Comparison of ENCODE assay signal across 9 mouse cellular contexts in genomic region chr5:73133833-73134185, GRCm38 (mm10).
DNase-seq lines count a peak whose midpoint lies in the region; ATAC-seq lines count a peak whose summit lies in the region.
"Had no signal": no experiment of that assay in that cellular context is flagged by ENCODE, and none has a peak within 500 bp of the region (broad histone marks: within the 10 kb centered on the region; RNA-seq: fewer than 3 reads in every experiment).

No protein-coding gene starts in this region.

- no peak overlapping the region for H3K4me3 ChIP-seq in hindbrain, embryonic 16.5 days (ENCODE audit: low read length)
- no peak overlapping the region for H3K4me3 ChIP-seq in midbrain, embryonic 10.5 days
- H3K4me3 ChIP-seq: lung, embryonic 15.5 days had no signal

- no peak overlapping the region for H3K4me2 ChIP-seq in hindbrain, embryonic 16.5 days (ENCODE audit: low read length)
- H3K4me2 ChIP-seq: lung, embryonic 15.5 days had no signal

- H3K9me3 ChIP-seq in hindbrain, embryonic 16.5 days (ENCODE audit: control insufficient read depth, low read length) = no peaks in the 10 kb centered on the region
- no peaks in the 10 kb centered on the region for H3K9me3 ChIP-seq in midbrain, embryonic 10.5 days (replicated peaks)
- H3K9me3 ChIP-seq: lung, embryonic 15.5 days had no signal

- no peak overlapping the region for H3K27ac ChIP-seq in hindbrain, embryonic 16.5 days (ENCODE audit: low read depth, low read length)
- H3K27ac ChIP-seq in midbrain, embryonic 10.5 days (replicated peaks) = no peak overlapping the region
- H3K27ac ChIP-seq: lung, embryonic 15.5 days had no signal

- WGBS in hindbrain, embryonic 16.5 days = 42% methylated on average over 5 of the region's 5 CpGs
- WGBS in midbrain, embryonic 10.5 days = 51% methylated on average over 5 of the region's 5 CpGs

- H3K36me3 ChIP-seq in hindbrain, embryonic 16.5 days (ENCODE audit: control insufficient read depth, insufficient read depth, low read length) = peaks cover 5% of the 10 kb centered on the region; the same call in 1 of the 2 replicates
- H3K36me3 ChIP-seq in midbrain, embryonic 10.5 days = peaks cover 14% of the 10 kb centered on the region
- H3K36me3 ChIP-seq: lung, embryonic 15.5 days had no signal

- H3K9ac ChIP-seq in hindbrain, embryonic 16.5 days (ENCODE audit: low read depth, low read length) = no peak overlapping the region
- H3K9ac ChIP-seq: lung, embryonic 15.5 days had no signal

- peak; percentile 13 for DNase-seq in gastrocnemius, postnatal 14 days
- no peak for DNase-seq in gastrocnemius, postnatal 25 days
- peak; percentile 81 for DNase-seq in adipocyte (ENCODE audit: low spot score)
- peak; percentile 42 for DNase-seq in embryo, embryonic 9.5 days (ENCODE audit: extremely low spot score)
- DNase-seq in layer of hippocampus, postnatal 10 days (ENCODE audit: low spot score in 2 of 2) = peak; percentile 52 to 61
- peak; percentile 20 for DNase-seq in midbrain, embryonic 10.5 days (ENCODE audit: low spot score)
- DNase-seq in telencephalon, adult 2 months (ENCODE audit: low read depth, low spot score) = peak; percentile 46

- no peaks in the 10 kb centered on the region for H3K27me3 ChIP-seq in hindbrain, embryonic 16.5 days (replicated peaks; ENCODE audit: control insufficient read depth, insufficient read depth, low read length)
- H3K27me3 ChIP-seq in midbrain, embryonic 10.5 days (ENCODE audit: low read depth, poor library complexity, severe bottlenecking) = no peaks in the 10 kb centered on the region
- H3K27me3 ChIP-seq: lung, embryonic 15.5 days had no signal

- H3K4me1 ChIP-seq in hindbrain, embryonic 16.5 days (ENCODE audit: control insufficient read depth, insufficient read depth, low read depth, low read length) = peaks cover 4% of the 10 kb centered on the region
- H3K4me1 ChIP-seq in midbrain, embryonic 10.5 days = peaks cover 12% of the 10 kb centered on the region; the same call in 1 of the 2 replicates
- H3K4me1 ChIP-seq: lung, embryonic 15.5 days had no signal

- intact Hi-C loops in gastrocnemius, postnatal 14 days (cut with DNase I; ENCODE audit: low total_unique reads) = loop anchor here (2.0 to 10.0 kb wide), 2 partner anchors 141 to 247 kb away; no protein-coding TSS in a partner anchor

- 0 out of 2 replicates have a peak, but pooled peaks have one; percentile 45 for ATAC-seq in hindbrain, embryonic 16.5 days
